Mouse (Mus musculus) retina, embryonic 14.5 days (tissue): Measurements from ENCODE around the gene Muc13.

Experiments
- DNase-seq: peaks from one replicate; pipeline ENCODE4 v3.0.0-alpha.2; 2015; ENCODE audit warnings: low spot score

The Muc13 gene

DNA sequence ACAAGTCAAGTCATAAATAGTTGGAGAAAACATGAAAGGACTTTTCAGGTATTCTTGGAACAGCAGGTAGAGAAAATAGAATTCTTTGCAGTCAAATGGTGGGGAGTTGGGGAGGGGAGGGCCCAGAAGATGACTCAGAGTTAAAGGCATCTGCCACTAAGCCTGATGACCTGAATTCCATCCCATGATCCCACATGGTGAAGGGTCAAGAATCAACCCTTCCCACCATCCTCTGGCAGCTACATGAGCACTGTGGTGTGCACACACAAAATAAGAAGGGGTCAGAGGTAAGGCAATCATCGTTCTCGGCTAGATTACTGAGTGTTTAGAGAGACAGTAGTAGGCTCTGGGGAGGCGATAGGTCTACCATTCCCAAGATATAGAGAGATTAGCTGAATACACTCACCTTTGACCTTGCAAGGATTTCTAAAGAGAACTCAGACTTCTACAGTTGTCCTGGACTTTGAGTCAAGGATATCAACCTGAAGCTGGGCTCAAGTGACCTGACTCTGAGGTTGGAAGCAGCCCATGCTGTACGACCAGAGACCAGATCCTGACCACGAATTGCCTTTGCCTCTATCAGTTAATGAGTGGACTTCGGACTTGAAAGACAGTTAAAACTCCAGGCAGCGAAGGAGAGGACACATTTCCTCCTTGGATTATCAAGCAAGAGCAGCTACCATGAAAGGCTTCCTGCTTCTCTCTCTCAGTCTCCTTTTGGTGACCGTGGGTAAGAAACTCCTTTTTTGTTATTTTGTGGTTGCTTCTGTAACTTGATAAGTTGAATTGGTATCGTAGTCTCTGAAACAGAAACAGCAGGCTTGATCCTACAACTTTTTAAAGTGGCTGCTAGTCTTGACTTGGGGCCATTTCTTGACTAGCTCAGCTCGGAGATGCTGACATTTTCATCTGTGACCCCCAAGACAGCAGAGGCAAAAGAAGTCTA is at the start of gene Muc13:
Muc13 (plus strand) TSS at position 192 of the 946 bp plus-strand sequence.
- DNase-seq, result no peak

- DNase-seq, result peak; percentile 68
These were observed 49.0 kb upstream of the Muc13 start for GRCm38 (mm10) chr16:33744622-33745419.

- DNase-seq, result no peak
These were observed 48.4 kb upstream of the Muc13 start for GRCm38 (mm10) chr16:33745457-33745856.

DNA sequence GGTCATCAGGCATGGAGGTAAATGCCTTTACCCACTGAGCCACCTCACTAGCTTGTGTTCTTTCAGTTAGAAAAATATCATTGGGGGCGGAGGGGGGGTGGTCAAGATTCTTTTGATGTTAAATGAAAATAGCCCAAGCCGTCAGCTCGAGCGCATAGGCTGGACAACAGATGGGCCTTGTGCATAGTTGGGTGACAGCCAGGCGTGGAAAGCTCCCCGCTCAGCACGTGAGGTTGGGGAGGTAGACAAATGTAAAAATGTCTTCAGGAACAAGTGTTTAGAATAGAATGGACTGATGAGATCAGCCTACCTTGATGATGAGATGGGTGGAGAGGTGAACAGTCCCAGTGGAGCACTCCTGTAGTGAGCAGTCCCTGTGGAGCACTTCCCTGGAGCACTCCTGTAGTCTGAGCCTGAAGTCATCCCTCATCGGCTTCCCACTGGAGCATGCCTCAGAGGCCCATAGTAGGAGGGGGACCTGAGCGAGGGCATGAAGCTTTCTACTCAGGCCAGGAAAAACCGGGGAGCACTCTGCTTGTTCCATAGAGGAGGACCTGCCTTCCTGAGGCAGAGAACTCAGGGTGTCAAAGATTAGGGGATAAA is 47.7 kb upstream of the Muc13 start:
- no peak for DNase-seq

DNA sequence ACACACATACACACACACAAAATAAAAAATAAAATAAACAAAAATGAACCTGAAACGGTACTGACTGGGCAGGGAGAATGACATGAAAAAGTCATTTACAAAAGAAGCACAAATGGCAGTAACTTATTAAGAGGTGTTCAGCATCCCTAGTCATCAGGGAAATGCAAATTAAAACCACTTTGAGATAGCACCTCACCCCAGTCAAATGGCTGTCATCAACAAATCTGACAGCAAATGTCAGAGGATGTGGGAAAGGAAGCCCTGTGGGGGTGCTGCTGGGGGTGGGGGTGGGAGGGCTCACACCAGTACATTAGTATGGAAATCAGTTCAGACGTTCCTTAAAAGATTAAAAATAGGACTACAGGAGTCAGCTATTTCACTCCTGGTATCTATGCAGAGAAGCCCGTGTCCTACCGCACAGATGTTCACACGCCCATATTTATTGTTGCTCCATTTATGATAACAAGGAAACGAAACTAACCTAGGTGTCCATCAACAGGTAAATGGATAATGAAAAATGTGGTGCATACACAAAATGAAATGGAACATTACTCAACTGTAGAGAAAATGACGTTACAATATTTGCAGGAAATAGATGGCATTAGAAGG is 46.4 kb upstream of the Muc13 start:
- no peak for DNase-seq

DNA sequence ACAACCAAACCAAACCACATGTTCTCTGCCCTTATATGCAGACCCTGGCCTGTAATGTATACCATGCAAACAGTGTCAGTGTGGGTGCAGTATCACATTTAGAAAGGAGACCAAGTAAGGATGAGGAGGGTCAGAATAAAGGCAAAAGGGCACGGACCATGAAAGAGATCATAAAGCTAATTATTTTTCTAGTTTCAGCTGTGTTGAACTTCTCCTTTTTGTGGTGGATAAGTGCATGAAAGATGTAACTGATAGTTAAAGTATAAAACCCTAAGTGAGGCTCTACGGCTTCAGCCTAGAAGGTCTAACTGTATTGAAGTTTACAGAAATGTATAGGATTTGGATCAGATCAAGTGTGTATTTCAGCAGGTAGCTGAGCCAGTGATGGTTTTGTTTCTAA is 45.8 kb upstream of the Muc13 start:
- DNase-seq, result no peak

DNA sequence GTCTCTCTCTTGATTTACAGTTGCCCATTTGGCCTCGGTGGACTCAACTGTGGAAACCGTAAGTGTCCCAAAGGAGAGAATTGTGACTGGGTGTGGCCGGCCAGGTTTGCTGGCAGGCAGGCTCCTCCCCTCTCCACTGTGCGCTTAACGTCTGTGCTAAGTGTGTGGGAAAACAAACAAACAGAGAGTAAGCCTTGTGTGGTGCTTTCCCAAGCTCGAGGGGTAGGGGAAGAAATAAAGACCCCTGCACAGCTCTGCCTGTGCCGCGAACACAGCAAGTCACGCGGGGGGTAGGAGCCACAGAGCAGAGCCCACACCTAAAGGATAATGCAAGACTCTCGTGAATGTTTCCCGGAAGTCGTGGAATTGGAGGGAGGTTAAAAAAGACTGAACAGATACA is 42.7 kb upstream of the Muc13 start:
- DNase-seq, result no peak

- DNase-seq, result no peak
These were observed 42.2 kb upstream of the Muc13 start for GRCm38 (mm10) chr16:33751590-33751989.

GRCm38 (mm10) chr16:33752904-33753578 is 40.8 kb upstream of the Muc13 start:
- no peak for DNase-seq

GRCm38 (mm10) chr16:33755293-33755692 is 38.5 kb upstream of the Muc13 start:
- DNase-seq, result no peak

GRCm38 (mm10) chr16:33755961-33756360 is 37.9 kb upstream of the Muc13 start:
- no peak for DNase-seq

DNA sequence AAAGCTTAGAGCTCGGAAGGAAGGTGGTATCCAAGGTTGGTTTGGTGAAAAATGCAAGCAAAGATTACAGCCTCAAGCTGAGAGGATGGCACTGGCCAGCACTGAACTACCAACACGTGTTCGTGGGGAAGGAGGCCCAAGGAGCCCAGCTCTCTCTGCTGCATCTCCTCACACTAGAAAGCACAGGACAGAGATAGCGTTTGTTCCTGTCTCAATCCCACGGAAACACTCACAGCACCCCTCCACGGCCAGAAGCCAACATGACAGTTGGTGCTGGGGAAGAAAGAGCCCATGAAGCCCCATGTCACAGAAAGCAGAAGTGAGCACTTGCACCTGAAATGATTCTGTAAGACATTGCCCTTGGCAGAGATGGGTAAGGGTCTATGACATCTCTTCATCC is 37.4 kb upstream of the Muc13 start:
- DNase-seq, result no peak

DNA sequence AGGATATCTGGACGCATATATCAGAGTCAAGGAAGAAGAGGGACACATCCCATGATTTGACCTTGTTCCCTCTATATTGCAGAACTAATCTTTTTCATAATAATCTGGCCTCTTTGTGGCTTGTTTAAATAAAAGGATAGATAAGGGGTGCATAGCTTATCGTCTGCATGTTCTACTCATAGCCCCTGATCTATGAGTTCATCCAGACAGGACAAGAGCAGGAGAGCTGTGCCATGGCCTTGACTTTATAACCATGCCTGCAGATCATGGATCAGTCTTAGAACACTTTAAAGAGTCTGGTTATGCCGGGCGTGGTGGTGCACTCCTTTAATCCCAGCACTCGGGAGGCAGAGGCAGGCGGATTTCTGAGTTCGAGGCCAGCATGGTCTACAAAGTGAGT is 34.6 kb upstream of the Muc13 start:
- no peak for DNase-seq

GRCm38 (mm10) chr16:33760542-33760941 is 33.3 kb upstream of the Muc13 start:
- DNase-seq, result no peak

GRCm38 (mm10) chr16:33760996-33761395 is 32.8 kb upstream of the Muc13 start:
- no peak for DNase-seq

GRCm38 (mm10) chr16:33764501-33765193 is 29.2 kb upstream of the Muc13 start:
- peak; percentile 65 for DNase-seq

- DNase-seq, result no peak
These were observed 28.4 kb upstream of the Muc13 start for GRCm38 (mm10) chr16:33765477-33765876.

DNA sequence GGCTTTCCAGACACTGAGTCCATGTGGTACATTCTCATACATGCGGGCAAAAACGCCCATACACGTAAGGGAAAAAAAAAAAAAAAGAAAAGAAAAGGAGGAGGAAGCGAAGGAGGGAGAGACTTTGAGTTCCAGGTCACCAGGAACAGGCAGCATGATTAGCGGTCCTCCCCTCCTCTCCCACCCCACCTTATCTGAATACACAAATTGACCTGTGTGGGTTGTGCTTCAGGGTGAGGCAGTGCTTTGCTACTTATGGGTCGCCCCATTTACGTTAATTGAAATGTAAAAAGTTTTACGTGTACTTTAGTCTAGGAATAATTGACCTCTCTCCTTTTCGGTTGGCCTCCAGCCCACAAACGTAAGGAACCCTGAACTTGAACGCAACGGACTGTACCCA is 27.5 kb upstream of the Muc13 start:
- no peak for DNase-seq

GRCm38 (mm10) chr16:33766757-33767156 is 27.1 kb upstream of the Muc13 start:
- DNase-seq, result no peak

DNA sequence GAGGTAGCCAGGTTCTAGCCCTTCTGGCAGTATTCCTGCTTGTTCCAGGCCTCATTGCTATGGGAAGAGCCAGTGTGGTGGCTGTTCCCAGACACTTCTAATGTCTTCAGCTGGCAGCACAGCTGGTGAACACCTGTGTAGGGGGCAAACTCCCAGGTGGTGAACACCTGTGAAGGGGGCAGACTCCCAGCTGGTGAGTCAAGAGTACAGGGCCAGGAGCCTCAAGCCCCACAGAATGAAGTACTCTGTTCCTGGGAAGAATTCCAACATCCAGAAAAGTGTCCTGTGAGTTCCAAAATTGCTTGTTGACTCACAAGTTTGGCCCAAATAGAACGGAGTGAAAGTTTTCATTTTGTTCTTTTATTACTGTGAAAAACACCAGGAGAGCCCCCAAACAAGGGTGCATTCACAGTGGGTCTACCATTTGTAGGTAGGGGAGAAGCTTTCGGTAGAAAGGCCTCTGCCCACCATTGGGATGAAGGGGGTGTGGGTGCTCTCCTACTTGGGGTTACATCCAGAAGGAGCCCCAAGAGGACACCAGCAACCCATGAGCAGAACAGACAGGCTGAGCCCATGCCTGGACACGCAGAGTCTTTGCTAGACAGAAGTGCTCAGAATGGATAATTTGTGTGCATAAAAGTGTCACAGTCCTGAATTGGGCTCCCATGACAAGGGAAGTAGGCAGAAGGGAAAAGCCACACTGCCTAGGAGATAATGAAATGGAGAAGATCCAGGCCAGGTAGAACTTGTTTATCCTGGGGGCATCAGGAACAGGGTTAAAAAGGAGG is 25.2 kb upstream of the Muc13 start:
- no peak for DNase-seq
